Mouse (Mus musculus) liver, postnatal 0 days (tissue): Measurements from ENCODE around the gene Slc38a1. TPM values are rescaled to one million over a fixed set of nuclear protein-coding genes. Genes with fewer than 3 reads are reported as not detected.

Experiments
- ATAC-seq: fragments of 200-750 bp; cut with Nextera tagmentation; 2 replicates; pipeline ENCODE4 v1.8.0; 2017; ENCODE audit warnings: mild to moderate bottlenecking, moderate library complexity
- DNase-seq: peaks from one replicate; pipeline ENCODE4 v3.0.0-alpha.2; 2016
- H3K27ac ChIP-seq: fragments of 300-500 bp; sonication (generic); 2 replicates; pipeline ENCODE4 v1.5.1; 2014; ENCODE audit warnings: antibody characterized with exemption, moderate library complexity, mild to moderate bottlenecking, low read depth
- H3K27me3 ChIP-seq: fragments of 300-500 bp; sonication (generic); 2 replicates; pipeline ENCODE4 v1.6.1; 2014; ENCODE audit warnings: low read length, control low read depth, mixed read lengths; ENCODE audit not compliant: insufficient read depth
- H3K36me3 ChIP-seq: fragments of 300-500 bp; sonication (generic); replicated peaks from 2 replicates; pipeline ENCODE4 v1.6.1; 2014; ENCODE audit warnings: mild to moderate bottlenecking, control low read depth, low read length, moderate library complexity, mixed read lengths; ENCODE audit not compliant: insufficient read depth
- H3K4me1 ChIP-seq: fragments of 300-500 bp; sonication (generic); 2 replicates; pipeline ENCODE4 v1.6.1; 2014; ENCODE audit warnings: antibody characterized with exemption, mild to moderate bottlenecking, control low read depth; ENCODE audit not compliant: insufficient read depth
- H3K4me2 ChIP-seq: fragments of 300-500 bp; sonication (generic); 2 replicates; pipeline ENCODE4 v1.6.1; 2014; ENCODE audit warnings: low read depth, mild to moderate bottlenecking, low read length, moderate library complexity, mixed read lengths
- H3K4me3 ChIP-seq: fragments of 300-500 bp; sonication (generic); 2 replicates; pipeline ENCODE4 v1.5.1; 2014; ENCODE audit warnings: low read depth, low read length
- H3K9ac ChIP-seq: fragments of 300-500 bp; sonication (generic); replicated peaks from 2 replicates; pipeline ENCODE4 v1.6.1; 2014; ENCODE audit warnings: mild to moderate bottlenecking, moderate library complexity
- H3K9me3 ChIP-seq: fragments of 300-500 bp; sonication (generic); 2 replicates; pipeline ENCODE4 v1.6.1; 2016; ENCODE audit warnings: mild to moderate bottlenecking, control low read depth, low read length, mixed read lengths
- CTCF ChIP-seq: sonication (generic); IDR thresholded peaks from 2 replicates; pipeline ENCODE4 v1.5.1; 2016; ENCODE audit warnings: antibody characterized with exemption, low read depth
- EP300 ChIP-seq: IDR thresholded peaks from 2 replicates; pipeline ENCODE4 v1.6.1; 2016; ENCODE audit warnings: antibody characterized with exemption, low read depth, mild to moderate bottlenecking
- WGBS: fragments of 180-500 bp; shearing (Covaris S2); extraction: QIAGEN DNeasy Blood & Tissue Kit; methylation state at CpG from one replicate; pipeline ENCODE4 v1.1.7; 2014; ENCODE audit not compliant: insufficient replicate concordance; 5-methylcytosine and 5-hydroxymethylcytosine counted together
- polyA plus RNA-seq: library from polyadenylated mRNA; unstranded; fragments of >200 nt; fragmentation: Nextera tagmentation; extraction: Ambion mirVana; gene quantifications from 2 replicates; pipeline ENCODE4 v1.2.1, GENCODE M21; 2015

The Slc38a1 gene
- polyA plus RNA-seq, 1 experiment from 2014 or later: 11.3 TPM

GRCm38 (mm10) chr15:96598888-96599578 lies 43.7 kb downstream of the Slc38a1 start:
- Histone ChIP-seq H3K4me2 (no peak overlapping the region), H3K36me3 (0 out of 2 replicates have a peak, but pooled peaks cover 3% of the 10 kb centered on the region), H3K4me1 (peaks cover 14% of the 10 kb centered on the region), H3K27ac (peak overlapping the region; percentile 22; the same call in 1 of the 2 replicates), H3K9me3 (no peaks in the 10 kb centered on the region), H3K4me3 (no peak overlapping the region), H3K9ac (no peak overlapping the region), H3K27me3 (no peaks in the 10 kb centered on the region)
- DNase-seq (peak; percentile 61), ATAC-seq (0 out of 2 replicates have a peak, but pooled peaks have one; percentile 20)
- TF ChIP-seq EP300 (no peak), CTCF (no peak)
- WGBS: 38% methylated on average over 11 of the region's 11 CpGs

- H3K27me3 ChIP-seq: no peaks in the 10 kb centered on the region
- no peaks in the 10 kb centered on the region for H3K9me3 ChIP-seq
- H3K4me3 ChIP-seq: no peak overlapping the region
- 93% methylated on average over 9 of the region's 9 CpGs for WGBS
- H3K9ac ChIP-seq: no peak overlapping the region
- TF ChIP-seq CTCF: no peak
- TF ChIP-seq EP300: no peak
- ATAC-seq (no peak), DNase-seq (no peak)
- H3K4me1 ChIP-seq: peaks cover 17% of the 10 kb centered on the region
- 0 out of 2 replicates have a peak, but pooled peaks cover 3% of the 10 kb centered on the region for H3K36me3 ChIP-seq
- H3K27ac ChIP-seq: no peak overlapping the region
- no peak overlapping the region for H3K4me2 ChIP-seq
These were observed 45.6 kb downstream of the Slc38a1 start for GRCm38 (mm10) chr15:96597116-96597515.

GRCm38 (mm10) chr15:96594316-96594715 lies 48.4 kb downstream of the Slc38a1 start:
- no peaks in the 10 kb centered on the region; the same call in 1 of the 2 replicates for H3K36me3 ChIP-seq
- no peak overlapping the region for H3K4me2 ChIP-seq
- DNase-seq (no peak), ATAC-seq (no peak)
- 75% methylated on average over 7 of the region's 7 CpGs for WGBS
- H3K4me3 ChIP-seq: no peak overlapping the region
- TF ChIP-seq EP300 (no peak), CTCF (no peak)
- no peaks in the 10 kb centered on the region for H3K27me3 ChIP-seq
- no peaks in the 10 kb centered on the region for H3K9me3 ChIP-seq
- no peak overlapping the region for H3K9ac ChIP-seq
- H3K4me1 ChIP-seq: peaks cover 14% of the 10 kb centered on the region
- H3K27ac ChIP-seq: no peak overlapping the region

- DNase-seq: no peak
- no peak overlapping the region for H3K27ac ChIP-seq
These were observed 48.8 kb downstream of the Slc38a1 start for GRCm38 (mm10) chr15:96593866-96594265.

GRCm38 (mm10) chr15:96593457-96593856 lies 49.3 kb downstream of the Slc38a1 start:
- Histone ChIP-seq H3K9ac (no peak overlapping the region), H3K4me1 (peaks cover 6% of the 10 kb centered on the region), H3K36me3 (peaks cover 3% of the 10 kb centered on the region; the same call in 1 of the 2 replicates), H3K27ac (no peak overlapping the region), H3K4me2 (no peak overlapping the region), H3K4me3 (no peak overlapping the region), H3K27me3 (no peaks in the 10 kb centered on the region), H3K9me3 (no peaks in the 10 kb centered on the region)
- ATAC-seq (no peak), DNase-seq (no peak)
- 62% methylated on average over 6 of the region's 6 CpGs for WGBS
- TF ChIP-seq CTCF: no peak

More at GRCm38 (mm10) chr15:96593866-96594265, 48.8 kb downstream of the Slc38a1 start:
- no peak overlapping the region for H3K4me3 ChIP-seq
- TF ChIP-seq CTCF: no peak
- no peak for TF ChIP-seq EP300
- H3K9me3 ChIP-seq: no peaks in the 10 kb centered on the region
- H3K27me3 ChIP-seq: no peaks in the 10 kb centered on the region
- peaks cover 10% of the 10 kb centered on the region for H3K4me1 ChIP-seq
- H3K36me3 ChIP-seq: peaks cover 1% of the 10 kb centered on the region; the same call in 1 of the 2 replicates
- 55% methylated on average over 7 of the region's 7 CpGs for WGBS
- no peak for ATAC-seq
- no peak overlapping the region for H3K9ac ChIP-seq
- H3K4me2 ChIP-seq: no peak overlapping the region

GRCm38 (mm10) chr15:96592976-96593375 lies 49.7 kb downstream of the Slc38a1 start:
- no peaks in the 10 kb centered on the region for H3K27me3 ChIP-seq
- no peak overlapping the region for H3K4me3 ChIP-seq
- TF ChIP-seq EP300 (no peak), CTCF (no peak)
- no peak overlapping the region for H3K9ac ChIP-seq
- DNase-seq: no peak
- H3K4me1 ChIP-seq: peaks cover 3% of the 10 kb centered on the region; the same call in 1 of the 2 replicates
- no peak for ATAC-seq
- peaks cover 5% of the 10 kb centered on the region; the same call in 1 of the 2 replicates for H3K36me3 ChIP-seq
- H3K27ac ChIP-seq: no peak overlapping the region
- no peak overlapping the region for H3K4me2 ChIP-seq
- H3K9me3 ChIP-seq: no peaks in the 10 kb centered on the region
- 75% methylated on average over 13 of the region's 13 CpGs for WGBS
